Mouse (Mus musculus) ovary, postnatal 14 days (tissue): Measurements from ENCODE around the gene Bod1l.

Experiments
- DNase-seq: peaks from one replicate; pipeline ENCODE4 v3.0.0; 2022; ENCODE audit warnings: low spot score

Bod1l gene

DNA sequence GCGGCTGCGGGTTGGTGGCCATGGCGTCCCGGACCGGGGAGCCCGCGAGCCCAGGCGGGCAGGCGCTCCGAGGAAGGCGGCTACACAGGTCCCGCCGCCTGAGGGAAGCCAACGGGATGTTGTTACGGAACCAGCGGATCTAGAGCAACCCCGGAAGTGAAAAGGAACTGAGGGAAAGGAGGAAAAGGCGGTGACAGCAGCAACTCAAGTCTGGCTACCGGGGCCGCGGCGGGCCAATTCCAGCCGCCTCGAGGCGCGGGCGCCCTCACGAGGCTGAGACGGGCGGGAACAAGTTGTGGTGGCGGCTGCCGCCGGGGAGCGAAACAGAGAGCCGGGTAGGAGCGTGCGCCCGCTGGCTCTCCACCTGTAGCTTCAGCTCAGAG, at the start of gene Bod1l:
Gene Bod1l (minus strand): TSS at position 169 of the 383 bp plus-strand sequence.
- DNase-seq = peak; percentile 96

DNA sequence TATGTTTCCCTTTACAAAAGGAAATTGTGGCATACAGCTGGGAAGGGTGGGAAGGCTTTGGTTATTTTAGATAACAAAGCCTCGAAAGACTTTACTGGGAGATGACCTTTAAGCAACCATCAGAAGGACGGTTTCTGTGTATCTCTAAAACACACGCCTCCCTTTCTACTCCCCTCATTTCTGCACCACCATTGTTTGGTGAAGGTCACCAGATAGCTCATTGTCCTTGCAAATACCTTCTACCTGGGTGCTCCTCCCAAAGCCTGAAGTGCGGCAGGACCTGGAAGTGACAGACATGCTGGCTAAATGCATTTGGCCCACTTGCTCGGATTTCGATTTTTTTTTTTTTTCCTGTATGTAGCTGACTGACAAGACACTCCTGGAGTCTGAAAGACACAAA, 49.2 kb upstream of the Bod1l start:
- DNase-seq = no peak

GRCm38 (mm10) chr5:41890871-41891270, 46.8 kb upstream of the Bod1l start:
- DNase-seq = no peak

DNA sequence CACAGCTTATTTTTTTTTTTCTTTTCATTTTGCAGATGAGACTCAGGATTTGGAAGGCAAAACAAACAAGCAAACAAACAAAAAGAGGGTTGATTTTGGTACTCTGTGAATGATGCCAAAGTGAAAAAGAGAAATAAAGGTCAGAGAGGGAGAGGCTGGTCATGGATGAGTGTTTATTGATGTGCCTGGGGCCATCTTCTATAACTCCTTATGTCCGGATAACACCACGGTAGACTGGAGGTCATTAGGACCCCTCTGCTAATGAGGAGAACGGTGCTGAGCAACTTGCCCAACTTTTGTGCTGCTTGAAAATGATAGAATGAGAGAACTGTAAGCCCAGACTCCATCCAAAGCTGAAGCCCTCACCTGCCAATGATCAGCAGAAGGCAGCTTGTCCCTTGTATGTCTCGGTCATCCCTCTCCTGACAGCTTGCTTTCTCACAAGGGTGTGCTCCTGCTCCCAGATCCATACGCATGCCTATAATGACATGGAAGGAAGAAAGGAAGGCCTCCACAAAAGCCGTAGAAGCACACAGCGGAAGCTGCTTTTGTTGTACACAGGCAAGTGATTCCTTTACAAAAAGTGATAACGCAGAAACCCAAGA, 45.2 kb upstream of the Bod1l start:
- DNase-seq = no peak

- no peak for DNase-seq
Observed at GRCm38 (mm10) chr5:41888834-41889233, 44.7 kb upstream of the Bod1l start.

- peak; percentile 65 for DNase-seq
Observed at GRCm38 (mm10) chr5:41887738-41888137, 43.6 kb upstream of the Bod1l start.

GRCm38 (mm10) chr5:41884563-41884962, 40.4 kb upstream of the Bod1l start:
- DNase-seq = peak; percentile 57

DNA sequence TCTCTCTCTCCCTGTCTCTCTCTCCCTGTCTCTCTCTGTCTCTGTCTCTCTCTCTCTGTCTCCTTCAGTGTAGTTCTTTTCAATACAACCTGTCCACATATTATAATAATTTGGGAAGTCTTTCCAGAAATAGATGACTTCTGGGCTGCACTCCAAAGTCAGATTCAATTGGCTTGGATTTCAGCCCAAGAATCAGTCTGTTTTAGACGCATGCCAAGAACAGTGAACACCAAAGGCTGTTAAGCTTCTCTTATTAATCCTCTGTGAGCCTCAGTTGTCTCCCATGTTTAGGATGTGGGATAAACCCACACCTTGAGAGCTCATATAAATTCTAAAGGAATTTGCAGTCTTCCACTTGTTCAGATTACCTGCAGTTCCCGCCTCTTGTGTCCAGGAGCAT, 27.0 kb upstream of the Bod1l start:
- no peak for DNase-seq

DNA sequence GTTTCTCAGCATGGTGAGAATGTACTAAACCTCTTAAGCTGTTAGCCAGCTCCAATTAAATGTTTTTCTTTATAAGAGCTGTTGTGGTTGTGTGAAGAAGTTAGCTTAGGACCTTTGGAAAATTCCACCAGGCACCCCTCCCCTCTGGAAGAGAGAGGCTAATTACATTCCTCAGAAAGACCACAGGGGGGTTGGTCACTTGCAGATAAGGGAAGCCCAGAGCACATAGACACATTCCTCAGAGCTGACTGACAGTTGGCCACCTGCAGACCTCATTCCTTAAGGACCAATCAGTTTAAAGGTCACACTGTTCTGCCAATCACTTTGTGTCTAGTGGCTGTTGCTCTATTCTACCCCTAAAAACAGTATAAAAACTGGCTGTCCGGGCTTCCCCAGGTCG, 11.7 kb upstream of the Bod1l start:
- DNase-seq = no peak

DNA sequence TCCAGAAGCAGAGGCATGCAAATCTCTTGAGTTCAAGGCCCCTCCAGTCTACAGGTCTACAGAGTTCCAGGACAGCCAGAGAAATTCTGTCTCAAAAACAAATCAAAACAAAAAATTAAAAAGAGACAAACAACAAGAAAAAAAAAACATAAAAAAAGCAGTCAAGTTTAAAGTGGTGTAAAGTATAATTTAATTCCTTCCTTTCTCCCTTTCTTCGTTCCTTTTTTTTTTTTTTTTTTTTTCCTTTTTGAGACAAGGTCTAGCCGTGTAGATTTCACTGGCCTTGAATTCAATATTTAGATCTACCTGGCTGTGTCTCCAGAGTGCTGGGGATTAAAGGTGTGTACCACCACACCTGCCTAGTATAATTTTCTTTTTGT, 1.4 kb upstream of the Bod1l start:
- no peak for DNase-seq

GRCm38 (mm10) chr5:41844820-41845557, 874 bp upstream of the Bod1l start:
- peak; percentile 7 for DNase-seq

GRCm38 (mm10) chr5:41843419-41844146, 532 bp downstream of the Bod1l start:
- DNase-seq = no peak

DNA sequence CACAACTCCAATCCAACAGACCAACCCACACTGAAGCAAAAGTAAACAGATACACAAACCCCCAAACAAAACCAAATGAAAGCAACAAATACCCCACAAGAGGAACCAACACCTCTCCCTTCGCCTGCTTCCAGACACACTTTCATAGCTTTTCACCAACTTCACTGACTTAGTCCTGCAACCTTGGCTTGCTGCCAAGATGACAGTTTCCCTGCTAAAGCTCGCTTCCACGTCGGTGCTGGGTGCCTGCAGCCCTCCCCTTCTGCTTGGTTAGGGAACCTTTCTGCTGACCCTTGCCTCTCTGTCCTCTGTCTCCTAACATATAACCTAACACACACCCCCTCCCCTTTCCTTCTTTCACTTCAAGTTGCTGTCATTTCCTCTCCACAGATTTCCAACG, 1.4 kb downstream of the Bod1l start:
- peak; percentile 14 for DNase-seq

GRCm38 (mm10) chr5:41841735-41842134, 2.4 kb downstream of the Bod1l start:
- no peak for DNase-seq

GRCm38 (mm10) chr5:41830100-41830499, 14.0 kb downstream of the Bod1l start:
- DNase-seq = no peak

DNA sequence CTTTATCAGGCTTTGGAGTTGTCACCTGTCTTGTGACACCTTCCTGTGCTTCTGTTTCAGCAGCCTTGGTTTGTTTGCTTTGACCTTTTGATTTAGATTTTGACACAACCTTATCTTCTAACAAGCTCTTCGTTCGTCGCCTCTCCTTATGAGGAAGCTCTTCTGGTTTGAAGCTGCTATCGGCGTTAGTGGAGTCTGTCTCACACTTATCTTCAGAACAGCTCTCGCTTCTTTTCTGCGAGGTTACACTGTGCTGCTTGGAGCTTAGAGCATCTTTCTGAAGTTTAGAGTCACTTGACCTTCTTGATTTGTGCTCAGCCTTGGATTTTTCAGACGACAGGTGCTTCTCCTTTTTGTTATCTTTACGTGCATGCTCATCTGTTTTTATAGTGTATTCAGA, 23.0 kb downstream of the Bod1l start:
- DNase-seq = no peak

GRCm38 (mm10) chr5:41820530-41820929, 23.6 kb downstream of the Bod1l start:
- no peak for DNase-seq

GRCm38 (mm10) chr5:41812516-41812915, 31.6 kb downstream of the Bod1l start:
- DNase-seq = no peak

GRCm38 (mm10) chr5:41811279-41811678, 32.8 kb downstream of the Bod1l start:
- no peak for DNase-seq

DNA sequence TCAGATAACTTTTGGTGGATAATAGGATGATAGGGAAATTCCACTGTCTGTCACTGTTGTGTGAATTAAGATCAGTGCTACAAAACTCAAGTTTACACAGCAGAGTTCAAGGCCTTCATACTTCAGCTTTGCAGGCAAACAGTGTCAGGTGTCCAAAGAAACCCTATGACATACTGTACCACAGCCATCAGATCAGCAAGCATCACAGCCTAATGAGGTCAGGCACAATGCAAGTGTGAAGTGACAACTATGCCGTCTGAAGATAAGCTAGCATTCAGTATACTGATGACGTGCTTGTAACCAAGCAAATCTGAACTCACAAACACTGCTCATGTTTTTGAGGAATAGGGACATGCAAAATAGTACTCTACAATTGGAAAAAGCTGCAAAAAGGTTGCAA, 36.7 kb downstream of the Bod1l start:
- DNase-seq = no peak

GRCm38 (mm10) chr5:41806176-41806575, 37.9 kb downstream of the Bod1l start:
- no peak for DNase-seq

DNA sequence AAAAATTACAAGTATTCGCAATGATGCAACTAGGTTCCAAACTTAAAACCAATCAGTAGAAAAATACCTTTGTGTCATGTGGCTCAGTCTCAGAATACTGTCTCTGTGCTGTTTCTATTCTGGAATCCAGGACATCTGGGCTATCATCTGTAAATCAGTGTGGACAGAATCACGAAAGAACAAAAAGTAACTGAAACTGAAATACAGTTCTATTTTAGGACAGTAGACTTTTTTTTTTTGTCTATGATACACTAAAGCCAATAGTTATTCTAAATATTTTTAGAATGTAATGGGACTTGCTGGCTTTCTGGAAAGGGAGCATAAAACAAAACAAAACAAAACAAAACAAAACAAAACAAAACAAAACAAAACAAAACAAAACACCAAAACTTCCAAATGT, 39.0 kb downstream of the Bod1l start:
- DNase-seq = no peak

- no peak for DNase-seq
Observed at GRCm38 (mm10) chr5:41804643-41805042, 39.5 kb downstream of the Bod1l start.
